Mouse (Mus musculus) olfactory bulb, adult 2 months (tissue): ENCODE data around the gene Thap11.

ENCODE experiments used
- CTCF ChIP-seq: fragments of 200-500 bp; IDR thresholded peaks from 2 replicates; pipeline ENCODE4 v1.5.1; 2012; ENCODE audit warnings: low read depth, mild to moderate bottlenecking, low read length, moderate library complexity; ENCODE audit not compliant: insufficient read depth
- POLR2A ChIP-seq: fragments of 200-500 bp; IDR thresholded peaks from 2 replicates; pipeline ENCODE4 v1.6.1; 2012; ENCODE audit warnings: mild to moderate bottlenecking, low read depth, low read length, moderate library complexity; ENCODE audit not compliant: insufficient read depth

- TF ChIP-seq POLR2A (no peak), CTCF (no peak)
These were observed 1.4 kb downstream of the Thap11 start for GRCm38 (mm10) chr8:105856168-105856835.
